Mouse (Mus musculus): ENCODE measurements around the gene Gab2.

DNA sequence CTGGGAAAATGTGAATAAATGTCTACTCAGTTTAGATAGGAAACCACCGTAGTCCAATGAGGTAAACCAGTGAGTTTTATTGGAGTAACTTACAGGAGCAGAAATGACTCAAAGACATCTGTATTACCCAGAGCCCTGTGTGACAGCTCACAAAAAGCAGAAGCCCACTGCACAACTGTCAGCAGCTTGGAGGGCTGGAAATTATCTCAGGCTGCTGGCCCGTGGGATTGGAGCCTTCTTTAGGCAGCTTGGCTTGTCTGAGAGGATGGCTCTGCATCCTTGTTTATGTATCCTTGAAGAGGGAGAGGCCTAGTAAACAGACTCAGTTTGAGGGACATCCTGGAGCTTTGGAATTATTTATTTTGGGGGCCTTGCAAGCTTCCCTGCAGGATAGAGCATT lies 261.6 kb downstream of the Gab2 start:
- TF ChIP-seq POLR2A (IDR thresholded peaks at IDR 0.05; ENCODE audit: borderline replicate concordance, extremely low read depth, insufficient read depth, insufficient read length, poor library complexity, severe bottlenecking) (no peak), CTCF (IDR thresholded peaks at IDR 0.05; ENCODE audit: borderline replicate concordance, extremely low read depth, insufficient read depth, insufficient read length) (no peak)
